In the genomic region with DNA sequence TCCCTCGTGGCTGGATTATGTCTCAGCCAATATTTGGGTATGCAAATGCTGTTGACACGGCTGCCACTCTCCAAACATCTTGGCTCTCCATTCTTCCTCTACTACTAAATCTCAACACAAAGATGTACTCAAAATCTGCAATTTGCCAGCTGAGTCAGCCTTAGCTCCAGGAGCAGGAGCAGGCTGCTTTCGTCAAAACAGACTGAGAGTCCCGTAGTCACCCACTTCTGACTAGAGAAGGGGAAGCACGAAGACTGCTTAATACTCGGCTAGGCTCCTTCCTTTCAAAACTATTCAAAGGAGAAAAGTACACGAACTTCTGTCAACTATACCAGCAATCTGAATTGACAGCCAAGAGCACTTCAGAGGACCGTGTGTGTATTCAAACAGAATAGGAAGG, we compare ENCODE assay signal across 8 mouse cellular contexts. TPM values are rescaled to one million over a fixed set of nuclear protein-coding genes. Genes with fewer than 3 reads are reported as not detected.
DNase-seq lines count a peak whose midpoint lies in the region; ATAC-seq and TF ChIP-seq lines count a peak whose summit lies in the region.

No protein-coding gene starts in this region.

- no peaks in the 10 kb centered on the region for H3K36me3 ChIP-seq in heart, embryonic 11.5 days (ENCODE audit: control insufficient read depth, insufficient read depth, low read length)
- no peaks in the 10 kb centered on the region for H3K36me3 ChIP-seq in hindbrain, embryonic 15.5 days

- peak overlapping the region; percentile 95 for H3K4me3 ChIP-seq in heart, embryonic 11.5 days (ENCODE audit: low read depth, low read length)
- peak overlapping the region; percentile 55 for H3K4me3 ChIP-seq in bone marrow, adult 2 months (replicated peaks; ENCODE audit: control insufficient read depth, low read depth, low read length)
- H3K4me3 ChIP-seq in hindbrain, embryonic 15.5 days, result peak overlapping the region; percentile 80
- H3K4me3 ChIP-seq in cerebellum, adult 2 months (replicated peaks; ENCODE audit: insufficient read depth, low read depth, low read length), result no peak overlapping the region

- TF ChIP-seq POLR2A in bone marrow, adult 2 months (IDR thresholded peaks at IDR 0.05; ENCODE audit: borderline replicate concordance, control insufficient read depth, low read depth, low read length), result no peak
- no peak for TF ChIP-seq POLR2A in cerebellum, adult 2 months (IDR thresholded peaks at IDR 0.05; ENCODE audit: borderline replicate concordance, insufficient read depth, low read length)

- H3K27me3 ChIP-seq in heart, embryonic 11.5 days (ENCODE audit: control insufficient read depth, insufficient read depth, low read length), result no peaks in the 10 kb centered on the region
- no peaks in the 10 kb centered on the region for H3K27me3 ChIP-seq in hindbrain, embryonic 15.5 days
- H3K27me3 ChIP-seq in cerebellum, adult 2 months (ENCODE audit: control insufficient read depth, insufficient read depth, low read length), result no peaks in the 10 kb centered on the region

- peak overlapping the region; percentile 95; the same call in 1 of the 2 replicates for H3K27ac ChIP-seq in heart, embryonic 11.5 days (ENCODE audit: low read depth, low read length)
- peak overlapping the region; percentile 39; the same call in 1 of the 2 replicates for H3K27ac ChIP-seq in bone marrow, adult 2 months (ENCODE audit: control insufficient read depth, insufficient read depth, low read depth, low read length, poor library complexity)
- no peak overlapping the region for H3K27ac ChIP-seq in hindbrain, embryonic 15.5 days (replicated peaks)
- H3K27ac ChIP-seq in cerebellum, adult 2 months (ENCODE audit: insufficient read depth, low read length), result no peak overlapping the region

- ATAC-seq in heart, embryonic 11.5 days (replicated peaks; ENCODE audit: insufficient number of reproducible peaks, low FRiP score, low TSS enrichment), result no peak
- ATAC-seq in hindbrain, embryonic 15.5 days (ENCODE audit: low FRiP score, low read depth), result no peak

- DNase-seq in heart, adult 9 months (ENCODE audit: low spot score in 2 of 2), result no peak
- peak; percentile 74 for DNase-seq in lung, postnatal 36 days
- DNase-seq in cerebellum, adult 8-10 months, result no peak
- DNase-seq in gastrocnemius, postnatal 4 days (ENCODE audit: low spot score in 2 of 2), result no peak
- no peak for DNase-seq in cerebellum, adult 2 months

- WGBS in heart, embryonic 11.5 days (ENCODE audit: insufficient replicate concordance), result 29% methylated on average over 8 of the region's 8 CpGs
- 6% methylated on average over 8 of the region's 8 CpGs for WGBS in bone marrow, adult 2 months
- WGBS in hindbrain, embryonic 15.5 days, result 15% methylated on average over 8 of the region's 8 CpGs
- WGBS in cerebellum, adult 2 months, result 58% methylated on average over 8 of the region's 8 CpGs

- no peak for TF ChIP-seq CTCF in bone marrow, adult 2 months (IDR thresholded peaks at IDR 0.05; ENCODE audit: control insufficient read depth, insufficient read depth, low read length)
- no peak for TF ChIP-seq CTCF in cerebellum, adult 2 months (IDR thresholded peaks at IDR 0.05; ENCODE audit: borderline replicate concordance, insufficient read depth, low read depth, low read length)

- H3K9me3 ChIP-seq in heart, embryonic 11.5 days (replicated peaks; ENCODE audit: control insufficient read depth, low read length), result no peaks in the 10 kb centered on the region
- H3K9me3 ChIP-seq in hindbrain, embryonic 15.5 days, result no peaks in the 10 kb centered on the region

- H3K9ac ChIP-seq in heart, embryonic 11.5 days (ENCODE audit: low read depth, low read length), result peak overlapping the region; percentile 94
- H3K9ac ChIP-seq in hindbrain, embryonic 15.5 days, result peak overlapping the region; percentile 83; the same call in 1 of the 2 replicates

- H3K4me2 ChIP-seq in heart, embryonic 11.5 days, result peak overlapping the region; percentile 71
- H3K4me2 ChIP-seq in hindbrain, embryonic 15.5 days, result peak overlapping the region; percentile 73

- peaks cover 58% of the 10 kb centered on the region for H3K4me1 ChIP-seq in heart, embryonic 11.5 days (ENCODE audit: control insufficient read depth, insufficient read depth, low read length)
- peaks cover 21% of the 10 kb centered on the region for H3K4me1 ChIP-seq in bone marrow, adult 2 months (ENCODE audit: control insufficient read depth, insufficient read depth, low read length)
- peaks cover 47% of the 10 kb centered on the region for H3K4me1 ChIP-seq in hindbrain, embryonic 15.5 days (replicated peaks)
- peaks cover 7% of the 10 kb centered on the region; the same call in 1 of the 2 replicates for H3K4me1 ChIP-seq in cerebellum, adult 2 months (ENCODE audit: control insufficient read depth, insufficient read depth, low read length)

RNA-seq across cellular contexts. Expression of a gene that starts 2.1 kb away (rescaled TPM):
- 51.4 and 57.6 TPM in 2 replicates for polyA plus RNA-seq in heart, embryonic 11.5 days (2014; fragmentation: Nextera tagmentation; extraction: Ambion mirVana)
- polyA plus RNA-seq in bone marrow, adult 2 months (2011; ENCODE audit: insufficient read depth, insufficient read length, low replicate concordance, missing spikeins), result 22.7 and 38.1 TPM in 2 replicates
- polyA plus RNA-seq in hindbrain, embryonic 15.5 days (2015; fragmentation: Nextera tagmentation; extraction: Ambion mirVana), result 20.0 and 22.1 TPM in 2 replicates
- total RNA-seq in gastrocnemius, postnatal 4 days (2021), result 100 to 1,000 TPM; 159 to 163 TPM
- polyA plus RNA-seq in cerebellum, adult 2 months (2012; rRNA removed), result 34.0 and 35.8 TPM in 2 replicates

RNA-seq across cellular contexts. Expression of a gene that starts 42.6 kb away (rescaled TPM):
- polyA plus RNA-seq in heart, embryonic 11.5 days (2014; fragmentation: Nextera tagmentation; extraction: Ambion mirVana), result 3.7 and 4.0 TPM in 2 replicates
- 7.5 and 13.4 TPM in 2 replicates for polyA plus RNA-seq in bone marrow, adult 2 months (2011; ENCODE audit: insufficient read depth, insufficient read length, low replicate concordance, missing spikeins)
- polyA plus RNA-seq in hindbrain, embryonic 15.5 days (2015; fragmentation: Nextera tagmentation; extraction: Ambion mirVana), result 13.8 and 15.9 TPM in 2 replicates
- under 1 TPM; 0.17 to 0.29 TPM for total RNA-seq in gastrocnemius, postnatal 4 days (2021)
- polyA plus RNA-seq in cerebellum, adult 2 months (2012; rRNA removed), result 2.9 and 4.1 TPM in 2 replicates

RNA-seq across cellular contexts. Expression of a gene that starts 57.4 kb away (rescaled TPM):
- 50.7 and 51.5 TPM in 2 replicates for polyA plus RNA-seq in heart, embryonic 11.5 days (2014; fragmentation: Nextera tagmentation; extraction: Ambion mirVana)
- polyA plus RNA-seq in bone marrow, adult 2 months (2011; ENCODE audit: insufficient read depth, insufficient read length, low replicate concordance, missing spikeins), result 18.9 and 25.3 TPM in 2 replicates
- 49.1 and 51.9 TPM in 2 replicates for polyA plus RNA-seq in hindbrain, embryonic 15.5 days (2015; fragmentation: Nextera tagmentation; extraction: Ambion mirVana)
- total RNA-seq in gastrocnemius, postnatal 4 days (2021), result 10 to 100 TPM; 25.3 to 27.2 TPM
- polyA plus RNA-seq in cerebellum, adult 2 months (2012; rRNA removed), result 53.8 and 54.5 TPM in 2 replicates

Comparison
In these comparisons a context has a peak if more than half of its experiments do, and no peak if none do; other contexts are left out.
1. H3K27ac ChIP-seq: peak in heart, embryonic 11.5 days (single experiment) and bone marrow, adult 2 months (single experiment); none in hindbrain, embryonic 15.5 days (single experiment) and cerebellum, adult 2 months (single experiment).